Mouse (Mus musculus) lung, postnatal 36 days (tissue): Measurements from ENCODE around the gene Cbx5.
"Not testable (repeated sequence)": the region's sequence is repeated elsewhere in the genome, so short reads cannot be mapped to it uniquely, and the experiment has no call there.

Experiments
- DNase-seq: peaks from one replicate; pipeline ENCODE4 v3.0.0; 2022; ENCODE audit warnings: mixed read lengths

The Cbx5 gene

GRCm38 (mm10) chr15:103239685-103240159 lies at the start of gene Cbx5:
Gene Cbx5, minus strand, starts transcription at chr15:103239816.
- peak; percentile 99 for DNase-seq

GRCm38 (mm10) chr15:103285778-103286417 lies 46.3 kb upstream of the Cbx5 start:
- DNase-seq: peak; percentile 55

- peak; percentile 25 for DNase-seq
These were observed 45.0 kb upstream of the Cbx5 start for GRCm38 (mm10) chr15:103284647-103285046.

GRCm38 (mm10) chr15:103284066-103284465 lies 44.5 kb upstream of the Cbx5 start:
- peak; percentile 76 for DNase-seq

- DNase-seq: no peak
These were observed 42.0 kb upstream of the Cbx5 start for GRCm38 (mm10) chr15:103281465-103282205.

GRCm38 (mm10) chr15:103280817-103281464 lies 41.3 kb upstream of the Cbx5 start:
- peak; percentile 65 for DNase-seq

GRCm38 (mm10) chr15:103279750-103280149 lies 40.1 kb upstream of the Cbx5 start:
- DNase-seq: peak; percentile 59

GRCm38 (mm10) chr15:103277949-103278348 lies 38.3 kb upstream of the Cbx5 start:
- no peak for DNase-seq

GRCm38 (mm10) chr15:103275943-103276342 lies 36.3 kb upstream of the Cbx5 start:
- DNase-seq: not testable (repeated sequence)

- DNase-seq: peak; percentile 99
These were observed 33.0 kb upstream of the Cbx5 start, which contains the start of gene Copz1 for GRCm38 (mm10) chr15:103272419-103273279. Gene Copz1, plus strand, starts transcription at chr15:103272714.

GRCm38 (mm10) chr15:103268903-103269302 lies 29.3 kb upstream of the Cbx5 start:
- DNase-seq: no peak

- no peak for DNase-seq
These were observed 25.2 kb upstream of the Cbx5 start for GRCm38 (mm10) chr15:103264794-103265193.

- DNase-seq: peak; percentile 56
These were observed 20.4 kb upstream of the Cbx5 start for GRCm38 (mm10) chr15:103259989-103260388.

GRCm38 (mm10) chr15:103259162-103259561 lies 19.5 kb upstream of the Cbx5 start:
- no peak for DNase-seq

GRCm38 (mm10) chr15:103257790-103258728 lies 18.4 kb upstream of the Cbx5 start, which contains the start of gene Nfe2:
Gene Nfe2, minus strand, starts transcription at chr15:103258403.
- peak; percentile 96 for DNase-seq

- DNase-seq: no peak
These were observed 16.8 kb upstream of the Cbx5 start for GRCm38 (mm10) chr15:103256210-103256986.

- DNase-seq: peak; percentile 50
These were observed 15.6 kb upstream of the Cbx5 start for GRCm38 (mm10) chr15:103255169-103255568.

GRCm38 (mm10) chr15:103253352-103253751 lies 13.7 kb upstream of the Cbx5 start:
- no peak for DNase-seq

- DNase-seq: peak; percentile 69
These were observed 13.0 kb upstream of the Cbx5 start for GRCm38 (mm10) chr15:103252660-103253059.

GRCm38 (mm10) chr15:103251595-103251994 lies 12.0 kb upstream of the Cbx5 start:
- DNase-seq: no peak
